ENCODE assay signal across 15 mouse cellular contexts in genomic region chr12:80891074-80891473, GRCm38 (mm10).
"Had no signal": no experiment of that assay in that cellular context is flagged by ENCODE, and none has a peak within 500 bp of the region (broad histone marks: within the 10 kb centered on the region; RNA-seq: fewer than 3 reads in every experiment).

No protein-coding gene starts in this region.

- H3K4me2 ChIP-seq: lung, embryonic 14.5 days; neural tube, embryonic 15.5 days had no signal

- H3K9me3 ChIP-seq: limb, embryonic 10.5 days; neural tube, embryonic 15.5 days had no signal

- H3K9ac ChIP-seq: lung, embryonic 14.5 days; neural tube, embryonic 15.5 days had no signal

- H3K27ac ChIP-seq: left cerebral cortex, adult 2 months; limb, embryonic 10.5 days; midbrain, embryonic 10.5 days; neural tube, embryonic 15.5 days had no signal

- DNase-seq: kidney, adult 18-20 months; kidney, postnatal 14 days; lung, embryonic 14.5 days; lung, postnatal 10 days; lung, postnatal 4 days; midbrain, embryonic 14.5 days; right cerebral cortex, adult 18-20 months; right cerebral cortex, postnatal 25 days; thymus, adult 2 months; thymus, postnatal 25 days had no signal

- H3K36me3 ChIP-seq: limb, embryonic 10.5 days; midbrain, embryonic 10.5 days; neural tube, embryonic 15.5 days had no signal

- H3K4me3 ChIP-seq: left cerebral cortex, adult 2 months; limb, embryonic 10.5 days; midbrain, embryonic 10.5 days; myocyte; neural tube, embryonic 15.5 days had no signal

- H3K27me3 ChIP-seq: neural tube, embryonic 15.5 days had no signal
